ENCODE assay signal across 16 mouse cellular contexts in the genomic region with DNA sequence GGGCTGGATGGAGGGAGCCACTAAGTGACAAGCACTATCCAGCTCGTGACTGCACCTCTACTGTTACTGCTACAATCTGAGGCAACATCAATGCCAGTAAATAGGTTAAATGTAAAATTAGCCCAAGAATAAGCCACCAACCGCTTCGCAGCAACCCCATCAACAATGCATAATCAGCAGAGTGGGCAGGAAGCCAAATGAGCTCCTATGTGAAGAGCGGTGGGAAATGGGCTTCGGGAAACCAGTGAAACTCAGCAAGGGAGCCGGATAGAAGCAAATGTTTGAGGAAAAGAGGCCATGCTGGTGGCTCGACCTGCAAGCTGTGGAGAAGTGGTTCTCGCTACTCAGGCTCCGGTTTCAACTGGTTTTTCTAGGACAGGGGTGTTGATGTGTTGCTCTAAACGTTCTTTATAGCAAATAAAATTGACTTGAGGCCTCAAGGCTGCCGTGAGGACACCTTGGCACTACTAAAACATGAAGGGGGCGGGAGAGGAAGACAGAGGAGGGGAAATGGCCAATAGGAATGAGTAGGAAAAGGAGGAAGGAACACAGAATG. TPM values are rescaled to one million over a fixed set of nuclear protein-coding genes. Genes with fewer than 3 reads are reported as not detected.
DNase-seq lines count a peak whose midpoint lies in the region; ATAC-seq lines count a peak whose summit lies in the region.
"Had no signal": no experiment of that assay in that cellular context is flagged by ENCODE, and none has a peak within 500 bp of the region (broad histone marks: within the 10 kb centered on the region; RNA-seq: fewer than 3 reads in every experiment).

No protein-coding gene starts in this region.

- 0 out of 2 replicates have a peak overlapping the region, but pooled peaks have one; percentile 21 for H3K27ac ChIP-seq in hindbrain, embryonic 14.5 days
- no peak overlapping the region for H3K27ac ChIP-seq in hindbrain, embryonic 12.5 days
- peak overlapping the region; percentile 14; the same call in 1 of the 2 replicates for H3K27ac ChIP-seq in neural tube, embryonic 13.5 days (replicated peaks)
- peak overlapping the region; percentile 8; the same call in 1 of the 2 replicates for H3K27ac ChIP-seq in embryonic facial prominence, embryonic 15.5 days (replicated peaks)
- H3K27ac ChIP-seq: heart, embryonic 13.5 days; hindbrain, embryonic 15.5 days had no signal

- WGBS in hindbrain, embryonic 14.5 days, result 55% methylated on average over 12 of the region's 12 CpGs
- WGBS in hindbrain, embryonic 12.5 days, result 81% methylated on average over 12 of the region's 12 CpGs
- 73% methylated on average over 12 of the region's 12 CpGs for WGBS in neural tube, embryonic 13.5 days
- WGBS in embryonic facial prominence, embryonic 15.5 days, result 71% methylated on average over 12 of the region's 12 CpGs

- H3K27me3 ChIP-seq in hindbrain, embryonic 14.5 days (ENCODE audit: control insufficient read depth, insufficient read depth, low read length), result no peaks in the 10 kb centered on the region
- H3K27me3 ChIP-seq in hindbrain, embryonic 12.5 days, result no peaks in the 10 kb centered on the region
- H3K27me3 ChIP-seq in neural tube, embryonic 13.5 days, result no peaks in the 10 kb centered on the region
- no peaks in the 10 kb centered on the region for H3K27me3 ChIP-seq in embryonic facial prominence, embryonic 15.5 days
- H3K27me3 ChIP-seq: CH12.LX; heart, embryonic 13.5 days; hindbrain, embryonic 15.5 days had no signal

- peaks cover 24% of the 10 kb centered on the region for H3K4me1 ChIP-seq in hindbrain, embryonic 14.5 days (replicated peaks; ENCODE audit: control insufficient read depth, insufficient read depth, low read length)
- H3K4me1 ChIP-seq in hindbrain, embryonic 12.5 days, result peaks cover 8% of the 10 kb centered on the region; the same call in 1 of the 2 replicates
- H3K4me1 ChIP-seq in neural tube, embryonic 13.5 days (replicated peaks), result peaks cover 25% of the 10 kb centered on the region
- H3K4me1 ChIP-seq in embryonic facial prominence, embryonic 15.5 days, result peaks cover 26% of the 10 kb centered on the region

- H3K36me3 ChIP-seq in hindbrain, embryonic 14.5 days (replicated peaks; ENCODE audit: control insufficient read depth, insufficient read depth), result 0 out of 2 replicates have a peak, but pooled peaks cover 8% of the 10 kb centered on the region
- H3K36me3 ChIP-seq in hindbrain, embryonic 12.5 days, result peaks cover 18% of the 10 kb centered on the region
- peaks cover 23% of the 10 kb centered on the region for H3K36me3 ChIP-seq in neural tube, embryonic 13.5 days
- H3K36me3 ChIP-seq in embryonic facial prominence, embryonic 15.5 days, result peaks cover 14% of the 10 kb centered on the region; the same call in 1 of the 2 replicates

- H3K9me3 ChIP-seq in hindbrain, embryonic 14.5 days (ENCODE audit: control insufficient read depth, low read length), result no peaks in the 10 kb centered on the region
- H3K9me3 ChIP-seq in hindbrain, embryonic 12.5 days (replicated peaks), result no peaks in the 10 kb centered on the region
- H3K9me3 ChIP-seq in neural tube, embryonic 13.5 days, result no peaks in the 10 kb centered on the region
- H3K9me3 ChIP-seq in embryonic facial prominence, embryonic 15.5 days (replicated peaks), result no peaks in the 10 kb centered on the region
- H3K9me3 ChIP-seq: heart, embryonic 13.5 days; hindbrain, embryonic 15.5 days had no signal

- H3K4me3 ChIP-seq in hindbrain, embryonic 14.5 days (replicated peaks; ENCODE audit: low read length), result no peak overlapping the region
- no peak overlapping the region for H3K4me3 ChIP-seq in hindbrain, embryonic 12.5 days
- H3K4me3 ChIP-seq in neural tube, embryonic 13.5 days, result no peak overlapping the region
- no peak overlapping the region for H3K4me3 ChIP-seq in embryonic facial prominence, embryonic 15.5 days (replicated peaks)
- H3K4me3 ChIP-seq: heart, embryonic 13.5 days; hindbrain, embryonic 15.5 days had no signal

- DNase-seq in hindbrain, embryonic 14.5 days (ENCODE audit: low spot score), result peak; percentile 57
- no peak for DNase-seq in neural tube, embryonic 10.5 days (ENCODE audit: extremely low spot score, low spot score)
- DNase-seq in kidney, postnatal 10 days, result peak; percentile 37
- DNase-seq in embryo, embryonic 9.5 days (ENCODE audit: extremely low spot score), result no peak
- DNase-seq in spleen, postnatal 10 days (ENCODE audit: low spot score in 2 of 2), result no peak
- DNase-seq: cerebellum, adult 11-12 months; gastrocnemius, postnatal 36 days; lung, adult 18-20 months; spleen, adult 18-20 months; thymus, postnatal 4 days had no signal

- ATAC-seq in hindbrain, embryonic 14.5 days (ENCODE audit: low FRiP score), result no peak
- no peak for ATAC-seq in hindbrain, embryonic 12.5 days (ENCODE audit: low FRiP score)
- no peak for ATAC-seq in neural tube, embryonic 13.5 days (ENCODE audit: low read depth)
- ATAC-seq in embryonic facial prominence, embryonic 15.5 days (ENCODE audit: insufficient number of reproducible peaks, low FRiP score, low TSS enrichment, low read depth), result no peak

- no peak overlapping the region for H3K9ac ChIP-seq in hindbrain, embryonic 14.5 days
- no peak overlapping the region for H3K9ac ChIP-seq in hindbrain, embryonic 12.5 days
- H3K9ac ChIP-seq in neural tube, embryonic 13.5 days, result no peak overlapping the region
- no peak overlapping the region for H3K9ac ChIP-seq in embryonic facial prominence, embryonic 15.5 days
- H3K9ac ChIP-seq: heart, embryonic 13.5 days; hindbrain, embryonic 15.5 days had no signal

- no peak overlapping the region for H3K4me2 ChIP-seq in hindbrain, embryonic 14.5 days (replicated peaks)
- no peak overlapping the region for H3K4me2 ChIP-seq in hindbrain, embryonic 12.5 days (replicated peaks)
- H3K4me2 ChIP-seq in neural tube, embryonic 13.5 days, result no peak overlapping the region
- no peak overlapping the region for H3K4me2 ChIP-seq in embryonic facial prominence, embryonic 15.5 days (replicated peaks)
- H3K4me2 ChIP-seq: heart, embryonic 13.5 days; hindbrain, embryonic 15.5 days had no signal

RNA-seq across cellular contexts. Expression of a gene that starts 50.3 kb away (rescaled TPM):
- 6.5 and 6.6 TPM in 2 replicates for polyA plus RNA-seq in hindbrain, embryonic 14.5 days (2014; fragmentation: Nextera tagmentation; extraction: Ambion mirVana)
- polyA plus RNA-seq in hindbrain, embryonic 12.5 days (2016; fragmentation: Nextera tagmentation; extraction: Ambion mirVana), result 7.2 and 7.7 TPM in 2 replicates
- polyA plus RNA-seq in neural tube, embryonic 13.5 days (2015; fragmentation: Nextera tagmentation; extraction: Ambion mirVana), result 7.3 and 8.5 TPM in 2 replicates
- 6.8 and 7.0 TPM in 2 replicates for polyA plus RNA-seq in embryonic facial prominence, embryonic 15.5 days (2015; fragmentation: Nextera tagmentation; extraction: Ambion mirVana)

Comparison
In these comparisons a context has a peak if more than half of its experiments do, and no peak if none do; other contexts are left out.
1. DNase-seq: peak in hindbrain, embryonic 14.5 days (single experiment) and kidney, postnatal 10 days (single experiment); none in neural tube, embryonic 10.5 days (single experiment), embryo, embryonic 9.5 days (single experiment) and spleen, postnatal 10 days (0 of 2).